Mouse (Mus musculus) limb, embryonic 10.5 days (tissue): Measurements from ENCODE around the gene Idi2. TPM values are rescaled to one million over a fixed set of nuclear protein-coding genes. Genes with fewer than 3 reads are reported as not detected.
"Not testable (repeated sequence)": the region's sequence is repeated elsewhere in the genome, so short reads cannot be mapped to it uniquely, and the experiment has no call there.

Experiments used
- DNase-seq: peaks from one replicate; pipeline ENCODE4 v3.0.0-alpha.2; 2017; ENCODE audit warnings: low spot score
- H3K27ac ChIP-seq: fragments of 300-500 bp; sonication (generic); 2 replicates; pipeline ENCODE4 v1.5.1; 2016; ENCODE audit warnings: mild to moderate bottlenecking
- H3K27me3 ChIP-seq: fragments of 300-500 bp; sonication (generic); 2 replicates; pipeline ENCODE4 v1.6.1; 2016; ENCODE audit warnings: low read depth, mild to moderate bottlenecking; ENCODE audit not compliant: poor library complexity, severe bottlenecking
- H3K36me3 ChIP-seq: fragments of 300-500 bp; sonication (generic); 2 replicates; pipeline ENCODE4 v1.6.1; 2016; ENCODE audit warnings: mild to moderate bottlenecking, moderate library complexity
- H3K4me1 ChIP-seq: fragments of 300-500 bp; sonication (generic); 2 replicates; pipeline ENCODE4 v1.6.1; 2016
- H3K4me3 ChIP-seq: fragments of 300-500 bp; sonication (generic); 2 replicates; pipeline ENCODE4 v1.5.1; 2016; ENCODE audit warnings: mild to moderate bottlenecking, moderate library complexity
- H3K9me3 ChIP-seq: fragments of 300-500 bp; sonication (generic); replicated peaks from 2 replicates; pipeline ENCODE4 v1.6.1; 2016; ENCODE audit warnings: mild to moderate bottlenecking
- WGBS: fragments of 180-500 bp; shearing (Covaris S2); methylation state at CpG from one replicate; pipeline ENCODE4 v1.1.7; 2016; 5-methylcytosine and 5-hydroxymethylcytosine counted together
- polyA plus RNA-seq: library from polyadenylated mRNA; unstranded; fragments of >200 nt; fragmentation: Nextera tagmentation; extraction: Ambion mirVana; gene quantifications from 2 replicates; pipeline ENCODE4 v1.2.1, GENCODE M21; 2016

The Idi2 gene
- polyA plus RNA-seq = not detected in 2 replicates

DNA sequence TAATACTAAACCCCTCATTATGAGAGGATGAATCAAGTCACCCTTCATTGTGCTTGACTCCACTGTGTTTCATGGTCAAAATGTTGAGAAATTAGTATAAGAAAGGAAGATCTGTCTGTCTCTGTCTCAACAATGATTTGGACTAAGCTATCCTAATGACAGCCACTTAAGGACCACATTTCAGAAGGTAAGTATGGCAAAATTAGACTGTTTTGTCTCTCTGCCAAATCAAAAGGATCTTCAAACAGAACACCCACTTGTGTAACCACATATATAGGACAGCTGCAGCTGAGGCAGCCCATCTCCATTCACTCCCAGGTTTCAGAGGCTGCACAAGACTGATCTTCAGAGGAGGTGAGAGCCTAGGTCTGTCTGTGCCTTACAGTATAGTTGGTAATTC is at the start of gene Idi2:
TSS of gene Idi2 (plus strand) at position 301 of the 400 bp plus-strand sequence.
- H3K4me3 ChIP-seq, H3K9me3 ChIP-seq, DNase-seq, H3K4me1 ChIP-seq, H3K36me3 ChIP-seq, H3K27me3 ChIP-seq, H3K27ac ChIP-seq: not testable (repeated sequence)

GRCm38 (mm10) chr13:8905986-8906385 is 46.7 kb upstream of the Idi2 start:
- not testable (repeated sequence) for H3K4me1 ChIP-seq, H3K27ac ChIP-seq, H3K36me3 ChIP-seq, H3K27me3 ChIP-seq, DNase-seq, H3K4me3 ChIP-seq, H3K9me3 ChIP-seq
- WGBS = 77% methylated on average over 2 of the region's 2 CpGs

GRCm38 (mm10) chr13:8913890-8914289 is 38.8 kb upstream of the Idi2 start:
- not testable (repeated sequence) for H3K9me3 ChIP-seq, H3K4me3 ChIP-seq, DNase-seq, H3K4me1 ChIP-seq, H3K36me3 ChIP-seq, H3K27me3 ChIP-seq, H3K27ac ChIP-seq
- WGBS = 97% methylated on average over 8 of the region's 8 CpGs

DNA sequence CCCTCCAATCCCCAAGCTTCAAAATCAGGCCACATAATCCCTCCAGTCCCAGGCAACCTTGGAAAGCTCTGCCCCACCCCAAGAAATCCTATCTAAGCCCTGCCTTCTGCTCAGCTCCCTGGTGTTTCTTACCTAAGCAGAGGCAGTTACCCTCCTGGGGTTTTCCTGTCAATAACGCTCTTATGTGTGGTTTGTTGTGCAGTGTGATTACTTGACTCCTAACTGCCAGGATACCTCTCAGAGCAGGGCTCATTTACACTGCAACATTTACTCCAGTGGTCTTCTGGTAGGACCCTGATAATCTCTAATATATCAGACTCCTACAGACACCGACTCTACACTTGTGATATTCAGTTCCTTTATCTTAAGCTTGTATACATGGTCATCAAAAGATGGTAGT is 19.2 kb upstream of the Idi2 start:
- Histone ChIP-seq H3K4me3 (no peak overlapping the region), H3K9me3 (no peaks in the 10 kb centered on the region), H3K27ac (no peak overlapping the region), H3K27me3 (no peaks in the 10 kb centered on the region), H3K36me3 (no peaks in the 10 kb centered on the region), H3K4me1 (no peaks in the 10 kb centered on the region)
- DNase-seq = no peak
- WGBS = 70% methylated on average over 2 of the region's 2 CpGs

DNA sequence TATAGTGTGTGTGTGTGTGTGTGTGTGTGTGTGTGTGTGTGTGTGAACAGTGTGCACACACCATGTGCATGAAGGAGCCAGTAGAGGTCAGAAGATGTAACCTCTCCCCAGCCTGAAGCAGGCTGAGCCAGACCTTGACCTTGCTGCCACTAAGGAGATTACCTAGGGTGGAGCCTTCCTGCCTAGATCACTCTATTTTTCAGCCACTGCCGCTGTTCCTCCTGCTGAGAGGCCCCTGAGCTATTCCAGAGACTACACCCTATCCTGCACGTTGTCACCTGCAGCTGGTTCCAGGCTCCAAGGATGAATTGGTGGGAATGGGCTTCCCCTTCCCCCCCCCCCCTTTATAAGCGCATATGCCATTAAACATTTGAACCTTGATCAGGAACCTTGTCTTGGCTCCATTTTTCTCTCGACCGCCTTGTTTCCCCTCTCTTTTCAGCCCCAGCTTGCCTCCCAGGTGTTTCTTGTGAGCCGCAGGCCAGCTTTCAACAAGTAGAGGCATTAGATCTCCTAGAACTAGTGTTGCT is 15.0 kb upstream of the Idi2 start:
- H3K27me3 ChIP-seq, H3K36me3 ChIP-seq, H3K27ac ChIP-seq, DNase-seq, H3K9me3 ChIP-seq, H3K4me3 ChIP-seq, H3K4me1 ChIP-seq: not testable (repeated sequence)
- WGBS = 78% methylated on average over 6 of the region's 6 CpGs

GRCm38 (mm10) chr13:8941110-8941509 is 11.6 kb upstream of the Idi2 start:
- 90% methylated on average over 4 of the region's 4 CpGs for WGBS
- H3K36me3 ChIP-seq, H3K9me3 ChIP-seq, H3K27me3 ChIP-seq, H3K27ac ChIP-seq, H3K4me3 ChIP-seq, DNase-seq, H3K4me1 ChIP-seq: not testable (repeated sequence)

- H3K27me3 ChIP-seq, H3K4me3 ChIP-seq, H3K9me3 ChIP-seq, H3K27ac ChIP-seq, DNase-seq, H3K4me1 ChIP-seq, H3K36me3 ChIP-seq: not testable (repeated sequence)
- 56% methylated on average over 1 of the region's 5 CpGs for WGBS
Observed at GRCm38 (mm10) chr13:8941701-8942100, 11.0 kb upstream of the Idi2 start.

DNA sequence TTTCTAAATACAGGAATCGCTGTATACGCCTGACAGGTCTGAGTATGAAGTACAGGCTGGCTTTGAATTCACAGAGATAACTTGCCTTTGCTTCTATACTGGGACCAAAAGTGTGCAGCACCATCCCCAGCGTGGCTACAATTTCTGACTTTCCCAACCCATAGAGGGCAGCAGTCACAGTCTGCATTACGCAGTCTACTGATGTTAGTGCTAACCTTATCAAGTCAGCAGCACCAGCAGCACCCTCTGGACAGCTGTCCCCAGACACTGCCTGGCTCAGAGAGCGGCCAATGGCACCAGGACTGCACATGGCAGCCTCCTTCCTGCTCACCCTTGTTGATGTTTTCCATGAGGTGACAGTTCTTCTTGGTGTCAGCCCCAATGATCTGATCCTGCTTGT is 8.8 kb upstream of the Idi2 start:
- WGBS = no CpG with 5 or more reads among the region's 5 CpGs
- not testable (repeated sequence) for H3K27me3 ChIP-seq, H3K36me3 ChIP-seq, H3K4me3 ChIP-seq, DNase-seq, H3K4me1 ChIP-seq, H3K27ac ChIP-seq, H3K9me3 ChIP-seq

DNA sequence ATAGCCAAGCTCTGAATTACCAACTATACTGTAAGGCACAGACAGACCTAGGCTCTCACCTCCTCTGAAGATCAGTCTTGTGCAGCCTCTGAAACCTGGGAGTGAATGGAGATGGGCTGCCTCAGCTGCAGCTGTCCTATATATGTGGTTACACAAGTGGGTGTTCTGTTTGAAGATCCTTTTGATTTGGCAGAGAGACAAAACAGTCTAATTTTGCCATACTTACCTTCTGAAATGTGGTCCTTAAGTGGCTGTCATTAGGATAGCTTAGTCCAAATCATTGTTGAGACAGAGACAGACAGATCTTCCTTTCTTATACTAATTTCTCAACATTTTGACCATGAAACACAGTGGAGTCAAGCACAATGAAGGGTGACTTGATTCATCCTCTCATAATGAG is 4.5 kb upstream of the Idi2 start, which contains the start of gene Gm9745:
TSS of gene Gm9745 (minus strand) at position 101 of the 400 bp plus-strand sequence.
- H3K4me1 ChIP-seq, H3K4me3 ChIP-seq, H3K36me3 ChIP-seq, DNase-seq, H3K27me3 ChIP-seq, H3K27ac ChIP-seq, H3K9me3 ChIP-seq: not testable (repeated sequence)

- not testable (repeated sequence) for H3K4me1 ChIP-seq, H3K9me3 ChIP-seq, H3K36me3 ChIP-seq, DNase-seq, H3K4me3 ChIP-seq, H3K27ac ChIP-seq, H3K27me3 ChIP-seq
- 89% methylated on average over 2 of the region's 2 CpGs for WGBS
Observed at GRCm38 (mm10) chr13:8955127-8955526, 2.5 kb downstream of the Idi2 start.

- not testable (repeated sequence) for H3K36me3 ChIP-seq, H3K9me3 ChIP-seq, H3K4me1 ChIP-seq, H3K27me3 ChIP-seq, DNase-seq, H3K4me3 ChIP-seq, H3K27ac ChIP-seq
- WGBS = no CpG with 5 or more reads among the region's 5 CpGs
Observed at GRCm38 (mm10) chr13:8956873-8957272, 4.2 kb downstream of the Idi2 start.

DNA sequence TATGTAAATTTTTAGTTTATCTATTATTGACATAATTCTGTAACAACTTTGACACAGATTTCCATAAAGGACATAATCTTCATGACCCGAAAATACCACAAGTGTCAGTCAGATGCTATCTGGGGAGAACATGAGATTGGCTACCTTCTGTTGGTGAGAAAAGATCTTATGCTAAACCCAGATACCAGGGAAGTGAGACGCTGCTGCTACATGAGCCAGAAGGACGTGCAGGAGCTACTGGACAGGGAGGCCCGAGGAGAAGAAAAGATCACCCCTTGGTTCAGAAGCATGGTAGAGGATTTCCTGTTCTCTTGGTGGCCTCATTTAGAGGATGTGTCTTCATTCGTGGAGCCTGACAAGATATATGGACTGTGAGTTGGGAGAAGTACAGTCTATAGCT is 6.4 kb downstream of the Idi2 start:
- DNase-seq, H3K4me3 ChIP-seq, H3K36me3 ChIP-seq, H3K9me3 ChIP-seq, H3K4me1 ChIP-seq, H3K27ac ChIP-seq, H3K27me3 ChIP-seq: not testable (repeated sequence)
- WGBS = 57% methylated on average over 1 of the region's 5 CpGs

DNA sequence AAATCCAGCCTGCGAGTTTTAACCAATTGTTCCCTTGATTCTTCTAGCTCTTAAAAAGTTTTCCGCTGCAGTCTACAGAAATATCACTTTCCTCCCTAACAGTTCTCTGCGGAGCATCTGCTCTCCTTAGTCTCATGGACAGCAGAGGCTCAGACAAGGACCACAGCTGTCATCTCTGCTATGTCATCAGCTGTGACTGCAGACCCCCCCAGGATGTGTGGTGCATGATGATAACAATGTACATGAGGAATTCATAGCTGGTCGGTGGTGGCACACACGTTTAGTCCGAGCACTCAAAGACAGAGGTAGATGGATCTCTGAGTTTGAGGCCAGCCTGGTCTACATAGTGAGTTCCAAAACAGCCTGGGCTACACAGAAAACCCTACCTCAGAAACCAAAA is 6.9 kb downstream of the Idi2 start:
- H3K4me3 ChIP-seq, H3K27me3 ChIP-seq, H3K9me3 ChIP-seq, H3K27ac ChIP-seq, H3K4me1 ChIP-seq, DNase-seq, H3K36me3 ChIP-seq: not testable (repeated sequence)
- WGBS = 93% methylated on average over 6 of the region's 6 CpGs

- WGBS = 65% methylated on average over 3 of the region's 3 CpGs
- not testable (repeated sequence) for H3K27me3 ChIP-seq, H3K36me3 ChIP-seq, H3K9me3 ChIP-seq, H3K4me3 ChIP-seq, DNase-seq, H3K4me1 ChIP-seq, H3K27ac ChIP-seq
Observed at GRCm38 (mm10) chr13:8961128-8961888, 8.6 kb downstream of the Idi2 start.
